Mouse (Mus musculus): ENCODE results near the gene Ubc.

- TF ChIP-seq CTCF (IDR thresholded peaks at IDR 0.05; ENCODE audit: low read depth, low read length) (no peak), POLR2A (IDR thresholded peaks at IDR 0.05; ENCODE audit: borderline replicate concordance, low read depth, low read length) (no peak)
Measured at GRCm38 (mm10) chr5:125419124-125419523, 29.1 kb upstream of the Ubc start.
